Mouse (Mus musculus): Measurements from ENCODE around the gene Mup10. TPM values are rescaled to one million over a fixed set of nuclear protein-coding genes. Genes with fewer than 3 reads are reported as not detected.

The Mup10 gene
- not detected in 2 replicates for polyA plus RNA-seq (2015; fragmentation: Nextera tagmentation; extraction: Ambion mirVana)

DNA sequence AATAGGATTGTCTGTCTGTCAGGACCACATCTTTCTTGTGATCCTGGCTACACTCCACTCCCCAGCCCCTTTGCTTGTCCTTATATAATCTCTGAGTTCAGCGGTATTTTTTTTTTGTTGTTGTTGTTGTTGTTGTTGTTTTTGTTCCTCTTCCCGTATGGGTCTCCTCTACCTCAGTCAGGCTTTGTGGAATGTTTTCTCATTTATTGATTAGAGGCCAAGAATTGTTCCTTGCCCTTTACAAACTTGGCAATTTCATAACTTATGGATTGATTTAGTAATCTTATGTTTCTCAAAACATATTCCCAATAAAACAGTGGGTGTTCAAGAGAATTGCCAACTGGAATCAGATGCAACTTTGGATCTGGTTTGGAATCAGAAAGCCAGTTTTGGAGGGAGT lies at the start of gene Mup10:
Gene Mup10, minus strand, starts transcription at position 101 of the 400 bp plus-strand sequence.

Other genes with a start within 250 kb of the Mup10 start
- 0.68 TPM in 1 of 2 replicates, not detected in the other for gene Mup9, start 160.2 kb downstream of the Mup10 start, polyA plus RNA-seq (2015; fragmentation: Nextera tagmentation; extraction: Ambion mirVana)
- gene Mup1, start 80.2 kb downstream of the Mup10 start, polyA plus RNA-seq (2015; fragmentation: Nextera tagmentation; extraction: Ambion mirVana): not detected in 2 replicates
- not detected in 2 replicates for gene Mup11, start 80.2 kb upstream of the Mup10 start, polyA plus RNA-seq (2015; fragmentation: Nextera tagmentation; extraction: Ambion mirVana)
- gene Mup12, start 159.1 kb upstream of the Mup10 start, polyA plus RNA-seq (2015; fragmentation: Nextera tagmentation; extraction: Ambion mirVana): not detected in 2 replicates
- gene Mup22, start 239.3 kb upstream of the Mup10 start, polyA plus RNA-seq (2015; fragmentation: Nextera tagmentation; extraction: Ambion mirVana): not detected in 2 replicates